Mouse (Mus musculus) kidney, postnatal 0 days (tissue): ENCODE results near the gene Slamf9. TPM values are rescaled to one million over a fixed set of nuclear protein-coding genes. Genes with fewer than 3 reads are reported as not detected.

Experiments
- ATAC-seq: fragments of 200-750 bp; cut with Nextera tagmentation; replicated peaks from 2 replicates; pipeline ENCODE4 v1.8.0; 2017; ENCODE audit warnings: low read depth, moderate number of reproducible peaks, moderate TSS enrichment, moderate library complexity; ENCODE audit not compliant: low FRiP score
- DNase-seq: peaks from one replicate; pipeline ENCODE4 v3.0.0-alpha.2; 2016; ENCODE audit warnings: low spot score
- H3K27ac ChIP-seq: fragments of 300-500 bp; sonication (generic); 2 replicates; pipeline ENCODE4 v1.5.1; 2014; ENCODE audit warnings: mild to moderate bottlenecking
- H3K27me3 ChIP-seq: fragments of 300-500 bp; sonication (generic); 2 replicates; pipeline ENCODE4 v1.6.1; 2014; ENCODE audit warnings: low read length, mixed read lengths; ENCODE audit not compliant: insufficient read depth
- H3K36me3 ChIP-seq: fragments of 300-500 bp; sonication (generic); 2 replicates; pipeline ENCODE4 v1.6.1; 2014; ENCODE audit warnings: low read length, mixed read lengths; ENCODE audit not compliant: insufficient read depth
- H3K4me1 ChIP-seq: fragments of 300-500 bp; sonication (generic); replicated peaks from 2 replicates; pipeline ENCODE4 v1.6.1; 2014; ENCODE audit warnings: antibody characterized with exemption, low read length, mixed read lengths; ENCODE audit not compliant: insufficient read depth
- H3K4me2 ChIP-seq: fragments of 300-500 bp; sonication (generic); 2 replicates; pipeline ENCODE4 v1.6.1; 2014; ENCODE audit warnings: mild to moderate bottlenecking, low read length, moderate library complexity, mixed read lengths
- H3K4me3 ChIP-seq: fragments of 300-500 bp; sonication (generic); replicated peaks from 2 replicates; pipeline ENCODE4 v1.5.1; 2014; ENCODE audit warnings: low read depth, low read length
- H3K9ac ChIP-seq: fragments of 300-500 bp; sonication (generic); 2 replicates; pipeline ENCODE4 v1.6.1; 2014; ENCODE audit warnings: low read depth, low read length
- H3K9me3 ChIP-seq: fragments of 300-500 bp; sonication (generic); replicated peaks from 2 replicates; pipeline ENCODE4 v1.6.1; 2016; ENCODE audit warnings: low read length, inconsistent platforms, mixed read lengths
- CTCF ChIP-seq: IDR thresholded peaks from 2 replicates; pipeline ENCODE4 v1.5.1; 2016; ENCODE audit warnings: antibody characterized with exemption, low read depth, mild to moderate bottlenecking, moderate library complexity
- WGBS: fragments of 180-500 bp; shearing (Covaris S2); extraction: QIAGEN DNeasy Blood & Tissue Kit; methylation state at CpG from one replicate; pipeline ENCODE4 v1.1.7; 2014; 5-methylcytosine and 5-hydroxymethylcytosine counted together
- polyA plus RNA-seq: library from polyadenylated mRNA; unstranded; fragments of >200 nt; fragmentation: Nextera tagmentation; extraction: Ambion mirVana; gene quantifications from 2 replicates; pipeline ENCODE4 v1.2.1, GENCODE M21; 2015

Slamf9 gene
- polyA plus RNA-seq, 1 experiment from 2014 or later: 2.3 TPM

GRCm38 (mm10) chr1:172519644-172520043 is 44.5 kb downstream of the Slamf9 start:
- Histone ChIP-seq H3K36me3 (no peaks in the 10 kb centered on the region), H3K4me1 (peaks cover 20% of the 10 kb centered on the region), H3K27ac (no peak overlapping the region), H3K4me2 (no peak overlapping the region), H3K9ac (no peak overlapping the region), H3K9me3 (no peaks in the 10 kb centered on the region), H3K27me3 (no peaks in the 10 kb centered on the region), H3K4me3 (no peak overlapping the region)
- DNase-seq: no peak
- no peak for ATAC-seq
- WGBS: 56% methylated on average over 6 of the region's 6 CpGs
- no peak for TF ChIP-seq CTCF

GRCm38 (mm10) chr1:172520576-172521440 is 45.6 kb downstream of the Slamf9 start, which contains the start of gene Cfap45:
TSS of gene Cfap45 (plus strand) at chr1:172520801.
- WGBS: 4% methylated on average over 28 of the region's 28 CpGs
- Histone ChIP-seq H3K27me3 (no peaks in the 10 kb centered on the region), H3K9ac (peak within 1 kb of the TSS; percentile 31; the same call in 1 of the 2 replicates), H3K9me3 (no peaks in the 10 kb centered on the region), H3K4me2 (peak within 1 kb of the TSS; percentile 62), H3K27ac (peak within 1 kb of the TSS; percentile 33; the same call in 1 of the 2 replicates), H3K36me3 (no peaks in the 10 kb centered on the region), H3K4me3 (peak within 1 kb of the TSS; percentile 31), H3K4me1 (peaks cover 13% of the 10 kb centered on the region; the same call in 1 of the 2 replicates)
- DNase-seq: peak; percentile 97
- TF ChIP-seq CTCF: no peak
- ATAC-seq: peak; percentile 85

- Histone ChIP-seq H3K4me3 (no peak overlapping the region), H3K4me1 (peaks cover 13% of the 10 kb centered on the region; the same call in 1 of the 2 replicates), H3K9ac (no peak overlapping the region), H3K9me3 (no peaks in the 10 kb centered on the region), H3K27me3 (no peaks in the 10 kb centered on the region), H3K27ac (no peak overlapping the region), H3K36me3 (no peaks in the 10 kb centered on the region), H3K4me2 (no peak overlapping the region)
- 69% methylated on average over 7 of the region's 7 CpGs for WGBS
- TF ChIP-seq CTCF: no peak
- DNase-seq (no peak), ATAC-seq (no peak)
Measured at GRCm38 (mm10) chr1:172522524-172522923, 47.4 kb downstream of the Slamf9 start.

- 49% methylated on average over 12 of the region's 12 CpGs for WGBS
- no peak overlapping the region for H3K4me2 ChIP-seq
- no peak overlapping the region for H3K27ac ChIP-seq
- no peak for TF ChIP-seq CTCF
- H3K9ac ChIP-seq: no peak overlapping the region
- ATAC-seq: no peak
- H3K9me3 ChIP-seq: no peaks in the 10 kb centered on the region
- H3K36me3 ChIP-seq: no peaks in the 10 kb centered on the region
- no peak overlapping the region for H3K4me3 ChIP-seq
- peaks cover 13% of the 10 kb centered on the region; the same call in 1 of the 2 replicates for H3K4me1 ChIP-seq
- H3K27me3 ChIP-seq: no peaks in the 10 kb centered on the region
- no peak for DNase-seq
Measured at GRCm38 (mm10) chr1:172523699-172524101, 48.5 kb downstream of the Slamf9 start.

GRCm38 (mm10) chr1:172525027-172525764 is 50.0 kb downstream of the Slamf9 start:
- H3K9ac ChIP-seq: no peak overlapping the region
- no peaks in the 10 kb centered on the region for H3K27me3 ChIP-seq
- H3K4me3 ChIP-seq: no peak overlapping the region
- WGBS: 39% methylated on average over 15 of the region's 15 CpGs
- peaks cover 12% of the 10 kb centered on the region for H3K4me1 ChIP-seq
- H3K4me2 ChIP-seq: 0 out of 2 replicates have a peak overlapping the region, but pooled peaks have one; percentile 23
- DNase-seq: peak; percentile 75
- H3K9me3 ChIP-seq: no peaks in the 10 kb centered on the region
- peak; percentile 53 for TF ChIP-seq CTCF
- H3K27ac ChIP-seq: peak overlapping the region; percentile 14
- H3K36me3 ChIP-seq: no peaks in the 10 kb centered on the region
- no peak for ATAC-seq

- TF ChIP-seq CTCF: no peak
- Histone ChIP-seq H3K9ac (no peak overlapping the region), H3K4me1 (peaks cover 7% of the 10 kb centered on the region), H3K36me3 (no peaks in the 10 kb centered on the region), H3K4me3 (no peak overlapping the region), H3K9me3 (no peaks in the 10 kb centered on the region), H3K4me2 (no peak overlapping the region), H3K27ac (0 out of 2 replicates have a peak overlapping the region, but pooled peaks have one; percentile 9), H3K27me3 (no peaks in the 10 kb centered on the region)
- DNase-seq: no peak
- no peak for ATAC-seq
- WGBS: 69% methylated on average over 7 of the region's 7 CpGs
Measured at GRCm38 (mm10) chr1:172525971-172526370, 50.8 kb downstream of the Slamf9 start.
